Mouse (Mus musculus) midbrain, embryonic 13.5 days (tissue): Measurements from ENCODE around the gene Itpripl1. TPM values are rescaled to one million over a fixed set of nuclear protein-coding genes. Genes with fewer than 3 reads are reported as not detected.

ENCODE experiments used
- polyA plus RNA-seq: library from polyadenylated mRNA; unstranded; fragments of >200 nt; fragmentation: Nextera tagmentation; extraction: Ambion mirVana; gene quantifications from 2 replicates; pipeline ENCODE4 v1.2.1, GENCODE M21; 2015

The Itpripl1 gene
- polyA plus RNA-seq, 1 experiment from 2014 or later: 8.7 TPM

Other genes with a start within 250 kb of the Itpripl1 start
- 34.3 and 34.6 TPM in 2 replicates for gene Sppl2a, start 210.2 kb downstream of the Itpripl1 start, polyA plus RNA-seq
- gene Ap4e1, start 134.7 kb downstream of the Itpripl1 start, polyA plus RNA-seq: 11.8 and 13.0 TPM in 2 replicates
- 22.8 TPM in 2 replicates for gene Blvra, start 72.8 kb downstream of the Itpripl1 start, polyA plus RNA-seq
- 35.5 and 35.8 TPM in 2 replicates for gene Ncaph, start 9.5 kb downstream of the Itpripl1 start, polyA plus RNA-seq
- 1.7 and 1.8 TPM in 2 replicates for gene 1810024B03Rik, start 64.8 kb upstream of the Itpripl1 start, polyA plus RNA-seq
- gene Snrnp200, start 64.9 kb upstream of the Itpripl1 start, polyA plus RNA-seq: 62.3 and 62.7 TPM in 2 replicates
- gene Ciao1, start 104.4 kb upstream of the Itpripl1 start, polyA plus RNA-seq: 64.0 and 68.4 TPM in 2 replicates
- 43.9 and 44.6 TPM in 2 replicates for gene Tmem127, start 104.5 kb upstream of the Itpripl1 start, polyA plus RNA-seq
- gene Stard7, start 126.8 kb upstream of the Itpripl1 start, polyA plus RNA-seq: 77.9 and 83.5 TPM in 2 replicates
- 4.3 and 4.4 TPM in 2 replicates for gene Dusp2, start 192.7 kb upstream of the Itpripl1 start, polyA plus RNA-seq
- not detected in 2 replicates for gene Astl, start 195.2 kb upstream of the Itpripl1 start, polyA plus RNA-seq
- 0.12 and 0.15 TPM in 2 replicates for gene Adra2b, start 219.8 kb upstream of the Itpripl1 start, polyA plus RNA-seq